Mouse (Mus musculus) gonadal fat pad, adult 2 months (tissue): ENCODE results near the gene Slc39a11. TPM values are rescaled to one million over a fixed set of nuclear protein-coding genes. Genes with fewer than 3 reads are reported as not detected.
"Not testable (repeated sequence)": the region's sequence is repeated elsewhere in the genome, so short reads cannot be mapped to it uniquely, and the experiment has no call there.

Experiments used
- DNase-seq: peaks from one replicate; pipeline ENCODE4 v3.0.0-alpha.2; 2012; ENCODE audit warnings: low read depth
- polyA plus RNA-seq: library from polyadenylated mRNA; depleted of rRNA; stranded (reverse); fragments of >200 nt; gene quantifications from 2 replicates; pipeline ENCODE4 v1.2.3, GENCODE M21; 2012

Gene Slc39a11
- polyA plus RNA-seq, 1 experiment: 29.2 TPM

DNA sequence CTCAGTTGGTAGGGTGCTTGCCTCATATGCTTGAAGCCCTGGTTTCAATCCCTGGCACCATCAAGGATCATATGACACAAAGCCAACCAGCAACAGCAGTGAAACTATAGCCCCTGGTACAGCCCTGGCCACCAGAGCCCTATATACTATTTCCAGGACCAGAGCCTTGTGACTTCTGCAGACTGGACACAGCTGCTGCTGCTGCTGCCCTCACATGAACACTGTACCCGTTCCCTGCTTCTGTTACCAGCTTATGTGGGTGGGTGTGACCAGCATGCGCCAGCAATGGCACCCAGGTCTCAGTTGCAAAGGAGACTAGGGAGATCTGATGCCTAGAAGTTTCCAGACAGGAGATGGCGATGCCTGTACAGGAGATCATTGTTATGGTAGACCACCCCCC is 52.2 kb downstream of the Slc39a11 start:
- no peak for DNase-seq

DNA sequence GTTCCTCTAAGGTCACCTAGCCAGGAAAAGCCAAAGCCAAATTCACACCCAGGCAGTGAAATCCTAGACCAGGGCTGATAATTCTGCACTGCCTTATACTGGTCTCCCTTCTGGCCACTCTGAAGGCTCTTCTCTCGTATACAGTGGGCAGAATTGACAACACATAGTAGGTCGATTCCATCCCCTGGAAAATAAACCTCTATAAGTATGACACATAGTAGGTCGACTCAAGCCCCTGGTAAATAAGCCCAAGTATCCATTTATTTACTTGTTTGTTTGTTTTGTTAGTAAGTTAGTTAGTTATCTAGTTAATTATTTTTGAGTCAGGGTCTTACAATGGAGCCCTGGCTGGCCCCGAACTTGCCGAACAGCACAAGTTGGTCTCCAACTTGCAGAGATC is 54.7 kb downstream of the Slc39a11 start:
- no peak for DNase-seq

DNA sequence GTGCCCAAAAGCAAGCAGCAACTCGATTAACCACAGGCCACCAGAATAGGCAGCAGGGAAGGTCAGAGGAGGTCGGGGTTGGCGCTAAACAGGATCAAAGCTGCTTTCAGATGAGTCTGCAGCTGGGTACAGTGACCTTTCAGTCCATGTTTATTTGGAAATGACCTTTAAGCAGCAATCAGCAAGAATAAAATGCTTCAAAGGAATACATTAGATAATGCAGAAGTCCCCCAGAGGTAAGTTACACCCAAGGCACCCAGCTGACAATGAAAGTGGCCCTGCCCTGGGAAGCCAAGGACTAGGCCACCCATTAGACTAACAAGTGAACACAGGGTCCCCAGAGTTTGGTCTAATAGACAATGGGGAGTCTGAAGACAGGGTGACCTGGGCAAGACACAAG is 60.9 kb downstream of the Slc39a11 start:
- no peak for DNase-seq

DNA sequence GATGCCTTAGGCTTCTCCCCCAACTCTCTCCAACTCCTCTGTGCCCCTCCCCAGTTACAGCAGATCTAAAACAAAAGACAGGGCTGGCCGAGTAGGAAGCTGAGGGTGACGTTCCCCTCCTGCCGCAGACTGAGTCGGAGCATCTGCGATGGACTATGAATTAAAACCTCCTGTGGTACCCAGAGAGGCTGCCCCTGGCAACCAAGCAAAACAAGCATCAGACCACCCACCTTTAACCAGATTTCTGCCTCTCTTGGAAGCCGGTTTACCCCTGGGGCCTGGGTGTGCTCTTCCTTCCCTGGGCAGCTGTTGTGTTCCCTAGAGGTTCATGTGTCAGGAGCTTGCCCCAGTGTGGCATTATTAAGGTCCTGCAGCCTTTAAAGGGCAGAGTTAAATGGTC is 63.5 kb downstream of the Slc39a11 start:
- no peak for DNase-seq

DNA sequence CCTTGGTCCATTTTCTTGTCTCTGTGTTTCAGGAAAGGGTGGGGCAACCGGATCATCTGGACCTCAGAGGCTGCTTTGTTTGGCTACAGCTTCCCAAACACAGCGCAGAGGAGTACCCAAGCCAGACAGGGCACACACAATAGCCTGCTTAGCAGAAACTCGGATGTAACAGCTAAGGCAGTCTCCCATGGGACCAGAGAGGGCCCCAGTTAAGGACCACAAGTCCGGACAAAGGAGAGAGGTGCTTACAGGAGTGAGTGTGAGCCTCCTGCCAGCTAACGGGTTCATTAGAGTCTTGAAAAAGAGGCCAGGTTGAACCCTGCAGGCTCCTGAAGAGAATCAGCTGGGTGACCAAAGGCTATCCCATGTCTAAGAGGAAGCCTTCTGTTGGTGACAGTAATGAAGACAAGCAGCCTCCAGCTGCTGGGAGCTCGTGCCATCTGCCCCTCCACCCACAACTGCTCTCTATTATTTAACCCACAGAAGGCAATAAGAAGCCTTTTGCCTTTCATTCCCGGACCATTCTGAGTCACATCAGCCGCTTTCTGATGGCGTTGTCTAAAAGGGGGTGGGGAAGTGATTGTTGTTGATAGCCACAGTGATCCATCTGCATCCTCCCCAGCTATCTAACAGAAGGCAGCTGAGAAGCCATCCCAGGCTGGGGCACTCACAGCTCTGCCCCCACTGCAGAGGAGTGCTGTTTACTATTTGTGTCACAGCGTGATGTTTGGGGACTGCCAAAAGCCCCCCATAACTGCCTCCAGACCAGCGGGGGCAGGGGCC is 65.8 kb downstream of the Slc39a11 start:
- no peak for DNase-seq

DNA sequence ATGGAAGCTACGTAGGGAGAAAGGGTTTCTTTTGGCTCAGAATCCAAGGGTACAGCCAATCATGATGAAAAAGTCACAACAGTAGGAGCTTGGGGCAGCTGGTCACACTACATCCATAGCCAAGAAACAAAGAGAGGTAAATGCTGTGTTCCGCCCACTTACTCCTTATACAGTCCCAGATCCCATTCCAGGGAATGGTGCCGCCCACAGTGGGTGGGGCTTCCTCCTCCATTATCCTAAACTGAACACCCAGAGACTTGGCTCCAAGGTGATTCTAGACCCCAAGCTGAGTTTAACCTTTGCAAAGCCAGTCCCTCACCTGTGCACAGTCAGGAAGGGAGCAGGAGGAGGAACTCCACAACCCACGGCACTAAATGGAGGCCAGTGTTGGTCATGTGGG is 72.7 kb downstream of the Slc39a11 start:
- DNase-seq: no peak

DNA sequence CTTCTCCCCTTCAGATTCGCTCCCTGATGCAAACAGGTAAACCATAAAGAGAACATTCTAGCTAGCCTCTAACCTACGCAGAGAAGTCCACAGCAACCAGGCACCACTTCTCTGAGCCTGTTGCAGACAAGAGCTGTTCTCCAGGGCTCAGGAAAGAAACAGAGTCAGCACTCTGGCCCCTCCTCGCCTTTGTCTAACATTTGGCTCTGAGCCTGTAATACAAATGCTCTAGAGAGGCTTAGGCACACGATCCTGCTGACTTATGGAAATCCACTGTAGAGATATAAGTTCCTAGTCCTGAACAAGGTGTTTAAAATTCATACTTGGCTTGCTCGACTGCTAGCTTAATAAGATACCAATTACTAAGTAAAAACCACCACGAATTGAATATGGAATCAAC is 77.2 kb downstream of the Slc39a11 start:
- DNase-seq: no peak

DNA sequence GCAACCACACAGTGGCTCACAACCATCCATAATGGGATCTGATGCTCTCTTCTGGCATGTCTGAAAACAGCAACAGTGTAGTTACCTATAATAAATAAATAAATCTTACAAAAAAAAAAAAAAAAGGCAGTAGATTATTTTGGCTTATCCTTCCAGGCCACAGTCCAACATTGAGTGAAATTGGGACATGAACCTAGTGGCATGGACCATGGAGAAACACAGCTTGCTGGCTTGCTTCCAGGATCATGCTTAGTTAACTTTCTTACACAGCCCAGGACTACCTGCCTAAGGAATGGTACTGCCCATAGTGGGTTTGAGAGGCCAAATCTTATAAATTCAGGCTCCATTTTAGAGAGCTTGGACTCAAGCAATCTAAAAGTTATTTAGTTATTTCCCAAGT is 78.3 kb downstream of the Slc39a11 start:
- DNase-seq: no peak

DNA sequence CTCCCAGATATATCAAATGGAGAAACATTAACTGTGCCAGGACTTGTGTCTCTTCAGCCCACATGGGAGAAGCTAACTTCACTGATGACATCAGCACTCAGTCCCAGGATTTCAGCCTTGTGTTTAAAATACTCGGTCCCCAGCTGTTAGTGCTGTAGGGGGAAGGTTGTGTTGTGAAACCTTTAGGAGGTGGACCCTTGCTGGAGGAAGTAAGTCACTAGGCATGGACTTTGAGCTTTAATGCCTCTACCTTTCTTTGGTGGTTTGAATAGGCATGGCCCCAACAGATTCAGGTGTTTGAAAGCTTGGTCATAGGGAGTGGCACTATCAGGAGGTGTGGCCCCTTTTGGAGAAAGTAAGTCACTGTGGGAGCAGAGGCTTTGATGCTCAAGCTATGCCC is 80.9 kb downstream of the Slc39a11 start:
- no peak for DNase-seq

DNA sequence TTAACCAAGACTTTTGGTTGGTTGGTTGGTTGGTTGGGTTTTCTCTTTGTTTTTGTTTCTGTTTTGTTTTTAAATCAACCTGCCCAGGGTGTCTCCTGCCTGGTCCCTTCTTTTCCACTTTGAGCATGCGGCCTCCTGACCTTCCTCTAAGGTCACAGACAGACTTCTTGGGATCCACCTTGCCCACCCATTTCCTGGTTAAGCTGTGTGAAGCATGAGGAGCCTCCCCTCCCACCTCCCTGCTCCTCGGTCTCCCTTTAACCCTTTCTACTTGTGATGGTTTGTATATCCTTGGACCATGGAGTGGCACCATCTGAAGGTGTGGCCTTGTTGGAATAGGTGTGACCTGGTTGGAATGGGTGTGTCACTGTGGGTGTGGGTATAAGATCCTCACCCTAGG is 82.0 kb downstream of the Slc39a11 start:
- not testable (repeated sequence) for DNase-seq

DNA sequence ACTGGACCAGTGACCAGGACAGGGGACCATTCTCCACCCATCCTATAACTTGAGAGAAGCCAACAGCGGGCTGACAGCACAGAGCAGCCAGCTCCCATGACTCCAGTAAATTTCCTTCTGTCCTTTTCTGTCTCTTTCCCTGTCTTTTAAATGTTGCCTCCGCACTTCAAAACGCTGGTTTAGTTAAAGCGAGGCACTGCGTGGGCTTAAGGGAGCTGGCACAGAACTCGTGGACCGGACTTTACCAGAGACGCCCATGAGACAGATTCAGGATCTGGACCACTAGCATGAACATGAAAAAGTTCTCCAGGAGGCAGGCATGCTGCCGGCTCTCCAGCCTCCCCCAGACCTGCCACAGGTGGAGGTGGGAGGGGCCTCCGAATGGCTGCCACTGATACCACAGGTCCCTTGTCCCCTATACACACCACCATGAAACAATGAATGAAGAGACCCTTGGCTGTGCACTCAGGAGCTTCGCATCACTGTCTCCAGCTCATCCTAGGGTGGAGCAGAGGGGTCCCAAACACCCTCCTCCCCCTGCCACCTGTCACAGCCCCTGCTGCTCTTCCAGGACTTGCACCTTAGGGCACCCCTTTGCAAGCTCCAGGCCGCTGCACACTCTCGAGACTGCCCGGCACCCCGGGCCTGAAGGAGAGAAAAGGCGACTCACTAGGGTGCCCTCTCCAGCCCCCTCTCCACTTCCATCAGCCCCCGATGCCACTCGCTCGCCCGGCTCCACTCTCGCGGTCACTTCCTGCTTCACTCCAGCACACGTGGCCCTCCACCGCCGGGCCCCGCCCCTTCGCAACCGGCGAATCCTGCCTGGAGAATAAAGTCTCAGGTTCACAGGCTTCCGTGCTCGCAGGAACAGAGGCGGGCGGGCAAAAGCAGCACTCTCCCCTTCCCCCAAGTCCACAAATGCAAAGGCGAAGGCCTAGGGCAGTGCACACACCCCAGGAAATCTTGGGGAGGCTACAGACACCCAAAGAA is 84.6 kb downstream of the Slc39a11 start:
- DNase-seq: no peak

DNA sequence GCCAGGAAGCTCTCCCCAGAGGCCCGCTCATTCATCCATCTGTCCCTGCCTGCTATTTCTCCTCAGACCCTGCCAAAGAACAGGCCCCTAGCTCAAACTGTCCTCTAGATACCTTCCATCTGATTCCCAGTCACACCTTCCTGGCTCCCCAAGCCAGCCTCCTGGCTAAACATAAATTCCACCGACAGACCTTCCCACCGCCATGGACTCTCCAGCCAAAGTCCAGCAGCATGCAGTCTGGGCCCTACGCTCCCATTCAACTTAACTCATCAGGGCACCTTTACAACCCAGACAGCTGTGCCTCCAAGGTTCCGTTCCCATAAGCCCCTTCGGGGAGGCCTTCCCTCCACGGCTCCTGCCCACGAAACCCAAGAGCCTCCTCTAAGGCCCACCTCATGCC is 87.6 kb downstream of the Slc39a11 start:
- no peak for DNase-seq

DNA sequence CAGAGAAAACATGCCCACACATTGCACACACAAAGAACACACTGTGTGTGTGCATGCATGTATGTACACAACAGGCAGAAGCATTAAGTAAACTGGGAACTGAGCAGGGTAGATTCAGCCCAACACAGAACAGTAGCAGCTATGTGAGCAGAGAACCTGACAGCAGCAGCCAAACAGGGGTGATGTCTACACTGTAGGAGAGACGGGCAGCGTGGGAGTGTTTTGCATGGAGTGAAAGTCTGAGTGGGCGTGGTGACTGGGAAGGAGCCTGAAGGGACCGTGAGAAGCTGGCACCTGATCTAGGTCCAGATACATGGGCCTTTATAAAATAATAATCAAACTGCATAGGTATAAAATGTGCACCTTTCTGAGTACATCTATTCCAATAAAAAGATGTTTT is 89.7 kb downstream of the Slc39a11 start:
- DNase-seq: no peak

DNA sequence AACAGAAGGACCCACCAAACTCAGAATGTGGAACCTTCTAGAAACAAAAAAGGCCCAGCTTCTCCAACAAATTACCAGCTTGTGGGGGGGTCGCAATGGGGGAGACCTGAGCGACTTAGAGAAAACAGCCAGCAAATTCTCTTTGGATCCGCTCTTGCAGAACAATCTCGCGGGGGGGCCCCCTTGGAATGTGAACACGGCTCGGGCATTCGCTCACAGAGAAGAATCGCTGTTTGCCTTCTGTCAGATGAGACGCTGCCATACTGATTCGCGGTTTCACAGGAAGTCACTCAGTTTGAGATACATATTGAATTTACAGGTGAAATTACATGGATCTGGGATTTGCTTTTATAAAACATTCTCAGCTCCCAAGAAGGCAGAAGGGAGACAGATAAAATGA is 91.4 kb downstream of the Slc39a11 start:
- DNase-seq: no peak

DNA sequence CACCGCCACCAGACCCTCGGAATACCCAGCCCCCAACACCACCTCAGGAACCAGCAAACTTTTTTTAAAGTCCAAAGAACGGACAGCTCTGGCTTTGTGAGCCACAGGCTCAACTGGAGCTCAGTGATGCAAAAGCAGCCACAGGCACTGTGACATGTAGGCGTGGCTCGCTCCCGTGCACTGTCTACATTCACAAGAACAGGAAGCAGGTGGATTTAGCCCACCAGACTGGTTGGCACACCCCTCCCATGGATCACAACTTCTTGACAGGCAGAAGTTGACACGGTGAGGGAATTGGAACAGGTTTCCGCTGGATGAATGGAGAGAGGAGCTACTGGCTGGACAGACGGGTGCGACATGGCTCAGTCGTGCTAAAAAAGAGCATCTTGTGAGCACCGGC is 93.7 kb downstream of the Slc39a11 start:
- no peak for DNase-seq

DNA sequence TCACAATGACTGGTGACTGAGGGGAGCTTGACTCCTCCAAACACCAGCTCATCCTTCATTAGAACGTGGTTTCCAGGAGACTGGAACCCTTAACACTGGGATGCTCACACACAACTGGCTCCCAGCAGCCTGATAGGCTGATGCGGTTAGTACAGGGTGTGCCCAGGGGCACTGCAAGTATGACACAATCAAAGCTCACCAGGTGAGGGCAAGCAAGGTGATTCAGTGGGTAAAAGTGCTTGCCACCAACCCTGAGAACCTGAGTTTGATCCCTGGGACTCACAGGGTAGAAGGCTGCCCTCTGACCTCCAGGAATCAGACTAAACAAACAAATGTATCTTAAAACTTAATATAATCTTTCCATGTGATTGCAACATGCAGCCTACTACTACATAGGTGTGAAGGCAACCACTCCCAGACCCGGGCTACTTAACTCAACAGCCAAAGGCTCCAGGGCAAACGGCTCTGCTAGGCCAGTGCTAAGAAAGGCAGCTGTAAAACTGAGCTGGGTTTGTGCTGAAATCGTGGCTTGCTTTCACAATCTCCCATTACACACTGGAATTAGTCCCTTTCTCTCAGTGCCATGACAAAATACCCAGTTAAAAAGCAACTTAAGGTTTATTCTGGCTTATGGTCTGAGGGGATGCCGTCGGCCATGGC is 95.0 kb downstream of the Slc39a11 start:
- DNase-seq: peak; percentile 83

DNA sequence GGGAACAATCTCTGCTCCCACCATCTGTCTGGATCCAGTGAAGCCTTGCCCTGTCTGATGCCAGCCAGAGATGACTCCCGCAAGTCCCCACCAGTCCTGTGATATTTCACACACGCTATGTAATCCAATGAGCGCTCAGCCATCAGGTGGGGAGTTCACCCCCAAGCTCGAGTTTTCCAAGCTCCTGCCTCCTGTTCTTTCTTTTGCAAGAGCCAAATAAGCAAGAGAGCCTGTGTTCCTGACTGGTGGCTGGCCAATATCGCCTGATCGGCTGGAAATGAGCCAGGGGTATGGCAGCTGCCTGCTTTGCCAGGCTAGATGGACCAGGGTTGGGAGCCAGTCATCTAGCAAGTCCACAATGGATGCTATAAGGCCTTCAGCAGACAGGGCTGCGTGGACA is 95.7 kb downstream of the Slc39a11 start:
- peak; percentile 73 for DNase-seq

DNA sequence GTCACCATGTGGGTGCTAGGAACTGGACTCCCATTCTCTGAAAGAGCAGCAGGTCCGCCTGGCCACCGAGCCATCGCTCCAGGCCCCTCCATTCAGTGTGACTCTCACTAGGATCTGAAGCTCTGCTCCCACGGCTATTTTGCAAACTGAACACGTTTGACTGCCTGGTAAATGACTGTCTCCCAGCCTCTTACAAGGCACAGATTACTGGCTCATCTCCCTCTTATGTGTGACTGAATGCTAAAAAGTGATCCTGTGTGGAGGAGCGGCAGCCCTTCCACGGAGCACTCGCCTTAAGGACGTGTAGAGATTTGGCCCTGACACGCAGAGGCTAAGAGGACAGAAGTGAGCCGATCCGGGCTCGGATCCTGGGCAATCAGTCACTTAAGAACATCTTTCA is 96.3 kb downstream of the Slc39a11 start:
- DNase-seq: no peak

DNA sequence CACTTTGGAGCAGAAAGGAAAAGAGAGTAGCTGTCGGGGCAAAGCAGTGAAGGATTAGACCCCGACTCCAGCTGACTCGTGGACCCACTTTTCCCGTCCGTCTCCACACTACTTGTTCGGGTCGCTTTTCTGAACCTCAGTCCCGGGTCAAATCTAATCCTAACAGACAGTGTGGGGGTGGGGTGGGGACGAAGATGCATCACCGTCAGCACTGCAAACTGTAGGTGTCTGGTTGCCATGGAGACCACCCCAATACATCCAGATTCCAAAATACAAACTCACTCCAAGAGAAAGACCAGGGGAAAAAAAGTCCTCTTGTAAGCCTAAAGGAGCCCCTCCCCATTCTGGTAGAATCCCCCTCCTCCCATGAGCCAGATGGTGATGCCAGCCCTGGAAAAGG is 97.3 kb downstream of the Slc39a11 start:
- no peak for DNase-seq

DNA sequence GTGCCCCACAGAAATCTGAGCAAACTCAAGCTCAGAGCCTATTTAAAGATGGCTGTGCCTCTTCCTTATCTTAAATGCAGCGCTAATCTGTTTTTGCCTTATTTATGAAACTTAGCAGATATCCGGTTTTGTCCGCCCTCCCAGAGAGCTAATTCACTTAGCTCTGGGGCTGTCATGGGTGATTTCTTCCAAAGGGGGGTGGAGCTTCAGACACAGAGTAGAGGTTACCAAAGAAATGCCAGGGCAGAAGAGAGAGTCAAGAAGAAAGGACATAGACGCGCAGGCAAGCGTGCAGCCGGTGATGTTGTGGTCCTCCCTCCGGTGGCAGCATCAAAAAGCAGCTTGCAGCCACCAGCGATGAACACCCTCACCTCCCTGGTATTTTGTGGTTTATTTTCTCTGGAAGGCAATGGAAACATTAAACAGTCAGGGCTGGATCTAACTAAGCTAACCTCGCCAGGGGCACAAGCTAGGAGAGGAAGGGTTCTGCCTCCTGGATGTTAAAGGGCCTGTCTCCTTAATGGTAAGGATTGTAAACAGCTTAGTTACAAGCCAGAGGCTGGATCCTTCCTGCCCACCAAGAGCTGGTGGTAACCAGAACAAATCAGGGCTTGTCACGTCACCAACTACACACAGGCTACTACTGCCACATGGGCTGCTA is 103.5 kb downstream of the Slc39a11 start:
- no peak for DNase-seq

DNA sequence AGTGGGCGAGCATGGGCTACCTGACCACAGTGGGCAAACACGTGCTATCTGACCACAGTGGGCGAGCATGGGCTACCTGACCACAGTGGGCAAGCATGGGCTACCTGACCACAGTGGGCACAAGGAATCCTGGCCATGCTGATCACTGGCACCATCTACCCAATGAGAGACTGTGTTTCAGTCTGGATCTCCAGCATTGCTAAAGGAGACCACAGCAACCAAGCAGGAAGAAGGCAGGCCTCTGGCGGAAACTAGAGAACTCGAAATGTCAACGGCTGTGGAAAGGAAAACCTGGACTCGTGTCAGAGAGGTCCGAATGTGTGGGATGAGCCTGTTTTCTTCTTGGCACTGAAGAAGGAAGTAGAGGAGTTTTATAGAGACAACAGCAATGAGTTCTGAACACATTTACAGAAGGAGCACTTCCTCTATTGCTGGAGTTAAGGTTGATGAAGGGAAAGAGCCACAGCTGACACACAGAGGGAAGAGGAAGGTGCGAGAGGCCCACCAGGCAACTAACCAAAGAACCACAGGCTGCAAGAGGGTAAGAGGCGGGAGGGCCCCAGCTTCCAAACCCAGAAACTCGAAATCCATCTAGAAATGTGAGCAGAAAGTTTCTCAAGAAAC is 105.8 kb downstream of the Slc39a11 start:
- DNase-seq: no peak
